Mouse (Mus musculus) cerebral cortex, adult 2 months (tissue): ENCODE measurements around the gene Gaa.

Experiments
- whole genome bisulfite sequencing: fragments of 180-500 bp; shearing (Covaris S2); methylation state at CpG from one replicate; pipeline ENCODE4 v1.1.7; 2018; 5-methylcytosine and 5-hydroxymethylcytosine counted together

Gaa gene

DNA sequence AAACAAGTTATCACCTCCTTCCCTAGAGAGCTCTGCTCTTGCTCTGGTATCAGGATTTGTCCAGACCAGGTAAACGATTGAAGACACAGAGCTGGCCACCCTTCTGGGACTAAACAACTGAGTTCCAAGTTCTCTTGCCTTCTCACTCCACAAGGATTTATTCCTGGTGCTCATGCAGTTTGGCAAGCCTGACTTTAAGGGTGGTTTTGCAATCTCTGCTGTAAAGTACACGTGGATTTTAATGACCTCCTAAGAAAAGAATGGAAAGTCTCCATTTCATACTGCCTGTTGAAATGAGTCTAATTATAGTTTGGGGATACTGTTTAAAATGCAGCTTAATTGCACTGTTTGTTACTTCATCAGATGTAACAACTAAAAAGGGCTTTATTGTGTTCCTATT, 33.3 kb downstream of the Gaa start:
- WGBS = 14% methylated on average over 2 of the region's 2 CpGs

DNA sequence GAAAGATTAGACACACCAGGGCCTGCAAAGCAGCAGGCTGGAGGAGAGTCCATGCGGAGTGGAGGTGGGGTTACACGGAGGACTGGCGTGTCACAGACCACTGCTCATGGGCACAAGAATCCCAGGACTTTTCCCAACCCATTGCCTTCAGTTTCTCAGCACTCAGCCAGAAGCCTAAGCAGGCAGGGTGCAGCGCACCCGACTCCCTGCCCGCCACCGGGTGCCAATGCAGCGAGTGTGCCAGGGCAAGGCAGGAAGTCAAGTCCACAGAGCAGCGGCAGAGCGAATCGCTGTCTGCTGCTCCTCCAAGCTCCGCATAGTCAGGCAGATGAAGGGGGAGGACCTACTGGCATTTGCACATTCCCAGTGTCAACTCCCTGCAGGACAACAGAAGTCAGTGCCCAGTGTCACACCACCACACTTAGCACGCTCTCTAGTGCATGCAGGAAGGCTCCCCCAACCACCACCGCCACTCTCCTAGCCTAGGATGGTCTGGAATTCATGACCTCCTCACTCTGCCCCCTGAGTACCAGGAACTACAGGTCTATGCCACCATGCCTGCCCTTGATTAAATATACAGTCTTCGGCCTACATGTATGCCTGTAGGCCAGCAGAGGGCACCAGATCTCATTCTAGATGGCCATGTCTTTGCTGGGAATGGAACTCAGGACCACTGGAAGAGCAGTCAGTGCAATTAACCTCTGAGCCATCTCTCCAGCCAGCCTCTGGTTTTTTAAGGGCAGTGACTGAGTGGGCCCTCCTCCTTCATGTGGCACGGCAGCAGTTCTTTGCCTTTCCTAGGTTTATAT, 37.4 kb downstream of the Gaa start:
- WGBS = 46% methylated on average over 16 of the region's 16 CpGs

DNA sequence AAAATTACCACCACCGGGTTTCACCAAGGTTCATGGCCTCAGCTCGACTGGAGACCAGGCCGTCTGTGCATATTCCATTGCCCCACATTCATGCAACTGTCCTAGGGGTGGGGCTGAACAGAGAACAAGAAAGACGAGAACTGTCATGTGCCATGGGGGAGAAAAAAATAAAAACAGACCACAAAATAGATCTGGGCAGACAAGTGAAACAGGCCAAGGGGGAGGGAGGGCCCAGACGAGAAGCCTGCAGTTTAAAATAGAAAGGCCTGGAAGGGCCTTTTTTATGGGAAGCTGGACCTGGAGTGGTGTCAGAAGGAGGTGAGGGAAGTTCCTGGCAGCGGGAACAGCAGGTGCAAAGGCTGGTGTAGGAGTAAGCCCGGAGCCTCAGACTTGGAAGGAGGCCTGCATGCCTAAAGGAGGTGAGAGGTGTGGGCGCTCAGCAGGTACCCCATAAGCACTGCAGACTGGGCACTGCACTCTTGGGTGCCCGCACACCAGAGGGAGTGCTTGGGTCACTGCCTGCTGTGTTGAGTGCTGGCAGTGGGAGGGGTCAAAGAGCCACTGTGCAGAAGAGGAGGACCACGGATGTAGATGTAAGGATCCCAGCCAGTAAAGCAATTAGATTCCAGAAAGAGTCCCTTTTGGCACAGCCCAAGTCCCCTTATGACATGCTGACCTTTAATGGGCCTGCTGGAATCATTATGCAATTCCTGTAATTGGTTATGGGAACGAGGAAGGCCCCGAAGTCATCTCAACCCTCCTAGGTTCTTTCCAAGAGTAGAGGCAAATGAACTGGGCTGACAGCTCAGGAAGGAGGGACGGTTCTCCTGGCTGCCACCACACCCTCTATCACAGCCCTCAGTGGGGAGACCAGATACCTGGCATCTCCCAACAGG, 39.3 kb downstream of the Gaa start:
- 60% methylated on average over 13 of the region's 13 CpGs for WGBS

DNA sequence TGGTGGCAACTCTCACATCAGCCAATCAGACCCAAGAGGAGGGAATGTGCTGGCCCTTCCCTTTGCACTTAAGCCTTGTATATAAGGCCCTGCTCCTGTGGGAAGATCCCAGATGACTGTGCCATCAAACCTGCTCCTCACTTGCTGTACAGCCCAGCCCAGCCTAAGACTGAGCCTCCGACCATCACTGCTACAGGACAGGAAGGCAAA, 39.9 kb downstream of the Gaa start, which contains the start of gene Card14:
Gene Card14, plus strand, starts transcription at position 111 of the 210 bp plus-strand sequence.
- WGBS = 70% methylated on average over 1 of the region's 1 CpGs

DNA sequence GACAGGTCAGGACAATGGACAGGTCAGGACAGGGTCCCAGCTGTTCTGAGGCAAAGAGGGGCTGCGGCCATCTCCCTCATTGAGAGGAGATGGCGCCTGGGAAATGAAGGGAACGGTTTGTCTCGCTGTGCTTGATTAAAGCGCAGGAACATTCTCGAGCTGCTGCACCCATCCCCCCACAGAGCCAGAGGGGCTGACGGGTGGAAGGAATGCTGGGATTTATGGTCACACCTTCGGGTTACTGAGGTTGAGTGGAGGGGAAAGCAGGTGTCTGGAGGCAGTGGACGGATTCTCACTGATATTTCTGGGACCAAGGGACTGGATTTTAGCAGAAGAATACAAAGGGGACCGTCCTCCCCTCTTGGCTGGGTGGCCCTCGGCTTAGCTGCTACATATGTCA, 40.2 kb downstream of the Gaa start:
- 42% methylated on average over 11 of the region's 11 CpGs for WGBS

DNA sequence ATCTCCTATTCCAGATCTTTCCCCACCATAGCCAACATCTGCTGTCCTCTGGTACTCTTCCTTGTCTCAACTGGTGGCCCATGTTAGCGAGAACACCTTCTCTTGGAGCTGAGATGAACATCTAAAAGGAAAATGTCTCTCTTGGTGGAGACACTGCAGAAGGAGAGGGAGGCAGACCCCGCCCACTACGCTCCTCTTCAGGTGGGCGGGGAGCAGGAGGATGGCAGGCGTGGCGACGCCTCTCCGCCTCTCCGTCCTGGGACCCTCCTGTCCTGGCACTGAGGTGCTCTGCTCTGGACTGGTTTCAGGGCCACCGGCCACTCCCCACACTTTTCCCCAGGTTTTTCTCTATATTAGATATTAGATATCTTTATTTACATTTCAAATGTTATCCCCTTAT, 42.9 kb downstream of the Gaa start:
- WGBS = 21% methylated on average over 10 of the region's 10 CpGs

DNA sequence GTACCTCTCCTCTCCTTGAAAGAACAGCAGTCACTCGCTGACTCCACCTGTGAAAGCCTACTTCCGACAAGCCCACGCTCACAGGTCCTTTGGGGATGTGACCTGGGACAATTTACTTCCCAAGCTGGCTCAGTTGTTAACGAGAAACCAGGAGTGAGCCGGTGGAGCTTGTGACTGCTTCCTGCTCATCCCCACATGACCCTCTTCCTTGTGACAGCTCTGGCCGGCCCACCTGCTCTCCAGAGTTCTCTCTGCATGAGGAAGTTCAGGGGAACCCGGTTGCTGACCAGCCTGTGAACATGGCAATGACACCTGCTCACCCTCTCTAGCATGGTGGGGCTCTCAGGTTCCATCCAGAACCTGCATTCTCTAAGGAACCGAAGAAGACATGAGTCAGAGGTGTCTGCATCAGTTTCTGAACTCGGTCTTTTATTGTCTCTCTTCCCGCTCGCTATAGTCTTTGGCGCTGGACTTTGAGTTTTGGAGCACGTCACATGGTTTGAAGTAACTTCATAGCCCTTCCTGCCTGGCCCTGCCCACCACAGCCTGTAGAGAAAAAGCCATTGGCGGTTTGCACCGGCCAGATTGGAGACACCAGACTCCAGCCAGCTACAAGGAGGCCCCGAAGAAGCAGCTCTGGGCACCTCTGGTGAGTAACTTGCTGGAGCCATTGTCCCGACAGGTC, 46.7 kb downstream of the Gaa start:
- 81% methylated on average over 17 of the region's 17 CpGs for WGBS

DNA sequence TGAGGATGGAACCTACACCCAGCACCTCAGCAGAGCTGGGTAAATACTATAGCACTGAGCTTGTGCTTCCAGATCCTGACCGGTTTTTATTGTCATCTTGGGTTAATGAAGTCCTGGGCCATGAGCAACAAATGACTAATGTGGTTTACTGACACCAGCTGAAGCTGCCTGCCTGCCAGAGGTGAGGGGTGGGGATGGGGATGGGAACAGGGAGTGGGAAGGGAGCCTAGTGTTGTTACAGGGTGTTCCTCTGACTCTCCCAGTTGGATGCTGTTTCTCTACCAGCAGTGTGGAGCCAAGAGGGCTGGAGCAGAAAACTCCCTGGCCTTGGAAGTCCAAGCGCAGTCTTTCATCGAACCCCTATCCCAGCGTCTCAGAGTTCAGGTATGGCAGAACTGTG, 49.0 kb downstream of the Gaa start:
- 74% methylated on average over 4 of the region's 4 CpGs for WGBS

DNA sequence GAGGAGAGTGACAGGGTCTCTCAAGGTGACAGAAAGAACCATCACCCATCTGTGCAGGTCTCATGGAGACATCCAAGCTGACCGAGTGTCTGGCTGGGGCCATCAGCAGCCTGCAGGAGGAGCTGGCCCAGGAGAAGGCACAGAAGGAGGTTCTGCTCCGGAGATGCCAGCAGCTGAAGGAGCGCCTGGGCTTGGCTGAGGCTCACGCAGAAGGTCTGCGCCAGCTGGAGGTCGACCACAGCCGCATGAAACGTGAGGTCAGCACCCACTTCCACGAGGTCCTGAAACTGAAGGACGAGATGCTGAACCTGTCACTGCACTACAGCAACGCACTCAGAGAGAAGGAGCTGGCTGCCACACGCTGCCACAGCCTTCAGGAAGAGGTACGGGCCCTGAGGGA, 54.8 kb downstream of the Gaa start:
- WGBS = 72% methylated on average over 13 of the region's 13 CpGs

DNA sequence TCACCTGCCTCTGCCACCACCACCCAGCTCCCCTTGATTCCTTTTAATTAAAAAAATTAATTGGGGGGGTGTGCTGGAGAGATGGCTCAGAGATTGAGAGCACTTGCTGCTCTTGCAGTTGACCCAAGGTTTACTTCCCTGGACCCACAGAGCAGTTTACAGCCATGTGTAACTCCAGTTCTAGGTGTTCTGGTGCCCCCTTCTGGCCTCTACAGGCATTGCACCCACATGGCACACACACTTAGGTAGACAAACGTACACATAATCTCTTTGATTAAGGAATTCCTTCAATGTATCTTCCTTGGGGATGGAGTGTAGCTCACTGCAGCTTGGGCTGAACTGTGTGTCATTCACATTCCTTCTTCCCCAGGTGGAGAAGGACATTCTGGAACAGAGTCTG, 57.4 kb downstream of the Gaa start:
- WGBS = 89% methylated on average over 1 of the region's 1 CpGs

DNA sequence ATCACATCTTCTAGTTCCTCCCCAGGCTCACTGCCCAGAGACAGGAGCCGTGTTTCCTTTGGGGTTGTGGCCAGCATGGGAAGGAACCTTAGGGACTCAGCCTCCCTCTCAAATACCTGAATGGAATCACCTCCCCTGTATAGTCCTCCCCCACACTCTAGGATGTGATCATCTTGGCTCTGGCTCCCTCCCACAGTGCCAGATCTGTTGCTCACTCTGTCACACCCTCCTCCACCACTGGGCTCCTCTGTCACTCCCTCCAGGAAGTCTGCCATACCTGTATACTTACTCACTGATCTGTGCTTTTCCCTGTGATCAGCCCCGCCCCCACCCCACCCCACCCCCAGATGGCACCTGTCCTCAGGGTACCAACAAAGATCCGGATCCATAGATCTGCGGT, 62.9 kb downstream of the Gaa start:
- WGBS = 55% methylated on average over 4 of the region's 4 CpGs

DNA sequence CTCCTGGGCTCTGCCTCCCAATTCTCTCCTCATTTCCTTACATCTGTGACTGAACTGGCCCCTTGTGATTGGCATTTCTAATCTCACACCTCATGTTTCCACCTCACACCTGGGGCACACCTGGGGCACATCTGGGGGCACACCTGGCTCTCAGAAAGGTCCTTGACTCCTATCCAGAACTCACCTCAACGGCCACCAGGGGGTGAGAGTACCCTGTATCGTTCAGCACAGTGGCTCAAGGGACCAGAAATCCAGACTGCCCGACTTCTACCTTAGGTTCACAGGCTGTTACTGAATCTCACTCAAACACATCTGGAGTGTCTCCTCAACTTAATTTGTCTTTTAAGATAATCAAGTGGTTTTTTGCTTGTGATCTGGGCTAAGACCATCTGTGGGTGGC, 64.3 kb downstream of the Gaa start:
- 49% methylated on average over 3 of the region's 3 CpGs for WGBS
